Mouse (Mus musculus): ENCODE measurements around the gene Grn.

GRCm38 (mm10) chr11:102449043-102450008 is 19.2 kb downstream of the Grn start:
- TF ChIP-seq MAX (IDR thresholded peaks at IDR 0.05; ENCODE audit: low read depth) (no peak), E2F4 (IDR thresholded peaks at IDR 0.05; ENCODE audit: insufficient read depth) (no peak), POLR2A (IDR thresholded peaks at IDR 0.05; ENCODE audit: insufficient read length, low read depth) (no peak), TCF12 (IDR thresholded peaks at IDR 0.05; ENCODE audit: insufficient read depth, poor library complexity, severe bottlenecking) (no peak), SRF (IDR thresholded peaks at IDR 0.05; ENCODE audit: control insufficient read depth, insufficient read length, low read depth) (no peak), REST (IDR thresholded peaks at IDR 0.05; ENCODE audit: insufficient read depth, insufficient read length) (no peak), POLR2AphosphoS2 (IDR thresholded peaks at IDR 0.05; ENCODE audit: insufficient read length, low read depth) (no peak), MYOD1 (IDR thresholded peaks at IDR 0.05; ENCODE audit: control insufficient read depth in 1 of 3, insufficient read length in 2 of 3, low read depth in 2 of 3) (no peak), USF1 (IDR thresholded peaks at IDR 0.05; ENCODE audit: low read depth) (no peak)
